Mouse (Mus musculus) neural tube, embryonic 11.5 days (tissue): ENCODE results near the gene Trabd. TPM values are rescaled to one million over a fixed set of nuclear protein-coding genes. Genes with fewer than 3 reads are reported as not detected.
A peak's percentile ranks its signal among the peaks of the same experiment; 100 is the strongest.

Experiments
- ATAC-seq: fragments of 200-750 bp; cut with Nextera tagmentation; 2 replicates; pipeline ENCODE4 v1.8.0; 2017; ENCODE audit warnings: moderate number of reproducible peaks, mild to moderate bottlenecking, moderate TSS enrichment, moderate library complexity; ENCODE audit not compliant: insufficient read depth, low FRiP score, low TSS enrichment
- DNase-seq: peaks from one replicate; pipeline ENCODE4 v3.0.0-alpha.2; 2015; ENCODE audit warnings: low spot score
- H3K27ac ChIP-seq: fragments of 300-500 bp; sonication (generic); 2 replicates; pipeline ENCODE4 v1.5.1; 2014; ENCODE audit warnings: low read depth, mild to moderate bottlenecking, low read length
- H3K27me3 ChIP-seq: fragments of 300-500 bp; sonication (generic); 2 replicates; pipeline ENCODE4 v1.6.1; 2014; ENCODE audit warnings: mild to moderate bottlenecking, low read length, mixed read lengths; ENCODE audit not compliant: control insufficient read depth, insufficient read depth
- H3K36me3 ChIP-seq: fragments of 300-500 bp; sonication (generic); 2 replicates; pipeline ENCODE4 v1.6.1; 2014; ENCODE audit warnings: mild to moderate bottlenecking, low read length, moderate library complexity, mixed read lengths; ENCODE audit not compliant: control insufficient read depth, insufficient read depth
- H3K4me1 ChIP-seq: fragments of 300-500 bp; sonication (generic); 2 replicates; pipeline ENCODE4 v1.6.1; 2014; ENCODE audit warnings: low read length, mixed read lengths; ENCODE audit not compliant: control insufficient read depth, insufficient read depth
- H3K4me2 ChIP-seq: fragments of 300-500 bp; sonication (generic); 2 replicates; pipeline ENCODE4 v1.6.1; 2014; ENCODE audit warnings: low read depth, mild to moderate bottlenecking, moderate library complexity
- H3K4me3 ChIP-seq: fragments of 300-500 bp; sonication (generic); 2 replicates; pipeline ENCODE4 v1.5.1; 2014; ENCODE audit warnings: low read depth, low read length
- H3K9ac ChIP-seq: fragments of 300-500 bp; sonication (generic); 2 replicates; pipeline ENCODE4 v1.6.1; 2014; ENCODE audit warnings: mild to moderate bottlenecking, low read length
- H3K9me3 ChIP-seq: fragments of 300-500 bp; sonication (generic); 2 replicates; pipeline ENCODE4 v1.6.1; 2016; ENCODE audit warnings: low read length; ENCODE audit not compliant: control insufficient read depth
- WGBS: fragments of 180-500 bp; shearing (Covaris S2); extraction: QIAGEN DNeasy Blood & Tissue Kit; methylation state at CpG from one replicate; pipeline ENCODE4 v1.1.7; 2014; 5-methylcytosine and 5-hydroxymethylcytosine counted together
- polyA plus RNA-seq: library from polyadenylated mRNA; unstranded; fragments of >200 nt; fragmentation: Nextera tagmentation; extraction: Ambion mirVana; gene quantifications from 2 replicates; pipeline ENCODE4 v1.2.1, GENCODE M21; 2014

Gene Trabd
- polyA plus RNA-seq, result 48.7 and 53.3 TPM in 2 replicates

DNA sequence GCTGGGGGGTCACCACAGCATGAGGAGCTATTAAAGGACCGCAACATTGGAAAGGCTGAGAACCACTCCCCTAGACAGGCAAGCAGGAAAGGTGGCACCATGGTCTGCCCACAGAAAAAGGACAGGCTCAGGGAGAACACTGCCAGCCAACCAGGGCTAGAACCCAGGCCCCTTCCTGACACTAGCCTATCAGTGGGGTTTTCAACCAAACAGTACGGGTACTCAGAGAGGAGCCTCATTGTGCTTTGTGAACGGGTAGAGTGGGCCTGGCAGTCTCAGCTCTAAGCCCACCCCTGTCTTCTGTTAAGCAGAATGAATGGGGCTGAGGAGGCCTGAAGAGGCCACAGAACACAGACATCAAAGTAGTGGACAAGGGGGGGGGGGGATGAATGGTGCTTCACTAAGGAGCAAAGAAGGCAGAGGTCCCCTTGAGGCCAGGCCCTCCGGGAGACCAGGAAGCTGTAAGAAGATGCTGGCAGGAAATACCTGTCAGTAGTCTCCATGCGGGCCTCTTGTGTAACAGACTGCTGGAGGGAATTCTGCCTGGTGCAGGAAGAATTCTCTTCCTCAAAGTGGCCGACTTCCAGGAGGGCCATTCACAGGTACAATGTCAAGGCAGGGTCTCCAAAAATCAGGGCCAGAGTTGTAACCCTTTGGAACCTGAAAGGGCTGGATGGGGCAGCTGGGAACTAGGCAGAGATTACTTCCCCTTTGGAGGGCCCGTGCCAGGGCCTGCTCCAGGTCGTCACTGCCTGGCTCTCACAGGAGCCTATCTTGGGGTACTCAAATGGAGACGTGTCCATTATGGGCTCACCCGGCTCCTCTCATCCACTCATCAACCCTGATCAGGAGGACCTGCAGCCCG is at the start of gene Trabd:
Gene Trabd, plus strand, starts transcription at position 512 of the 865 bp plus-strand sequence.
- Histone ChIP-seq H3K36me3 (no peaks in the 10 kb centered on the region), H3K4me2 (peak within 1 kb of the TSS; percentile 92), H3K4me1 (peaks cover 23% of the 10 kb centered on the region), H3K9ac (peak within 1 kb of the TSS; percentile 86), H3K27ac (peak within 1 kb of the TSS; percentile 82), H3K4me3 (peak within 1 kb of the TSS; percentile 88), H3K9me3 (no peaks in the 10 kb centered on the region), H3K27me3 (no peaks in the 10 kb centered on the region)
- 32% methylated on average over 11 of the region's 11 CpGs for WGBS
- DNase-seq (no peak), ATAC-seq (no peak; the same call in 1 of the 2 replicates)

DNA sequence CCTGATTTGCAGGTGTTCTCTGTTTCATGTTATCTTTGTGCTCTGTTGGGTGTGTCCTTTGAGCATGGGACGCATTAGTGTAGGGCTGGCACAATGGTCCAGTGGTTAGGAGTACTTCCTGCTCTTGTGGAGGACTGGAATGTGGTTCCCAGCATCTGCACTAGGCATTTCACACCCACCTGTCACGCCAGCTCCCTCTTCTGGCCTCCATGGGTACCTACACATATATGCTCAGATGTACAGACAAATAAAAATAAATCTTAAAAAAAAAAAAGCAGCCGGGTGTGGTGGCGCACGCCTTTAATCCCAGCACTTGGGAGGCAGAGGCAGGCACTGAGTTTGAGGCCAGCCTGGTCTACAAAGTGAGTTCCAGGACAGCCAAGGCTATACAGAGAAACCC is 30.5 kb upstream of the Trabd start:
- ATAC-seq (no peak), DNase-seq (no peak)
- no peaks in the 10 kb centered on the region for H3K36me3 ChIP-seq
- no peaks in the 10 kb centered on the region for H3K4me1 ChIP-seq
- no peak overlapping the region for H3K4me3 ChIP-seq
- no peak overlapping the region for H3K9ac ChIP-seq
- H3K27me3 ChIP-seq, result no peaks in the 10 kb centered on the region
- no peaks in the 10 kb centered on the region for H3K9me3 ChIP-seq
- H3K4me2 ChIP-seq, result no peak overlapping the region
- H3K27ac ChIP-seq, result no peak overlapping the region
- WGBS, result 80% methylated on average over 5 of the region's 5 CpGs

DNA sequence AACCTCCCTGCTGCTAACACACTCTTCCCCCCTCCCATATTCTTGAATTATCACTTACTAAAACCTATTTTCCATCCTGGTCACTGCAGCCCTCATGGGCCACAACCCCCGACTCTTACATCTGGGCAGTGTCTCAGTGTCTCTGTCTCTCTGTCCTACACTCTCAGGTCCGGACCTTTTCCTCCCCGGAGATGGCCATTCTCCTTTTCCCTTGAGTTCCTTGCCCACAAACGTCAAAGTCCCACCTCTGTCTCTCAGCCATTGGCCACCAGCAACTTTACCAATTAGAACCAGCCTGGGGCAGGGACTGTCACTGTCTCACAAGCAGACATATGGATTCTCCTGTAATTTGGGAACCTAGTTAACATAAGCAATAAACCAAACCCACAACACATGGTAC is 28.6 kb upstream of the Trabd start:
- no peaks in the 10 kb centered on the region for H3K4me1 ChIP-seq
- H3K9ac ChIP-seq, result no peak overlapping the region
- H3K4me2 ChIP-seq, result no peak overlapping the region
- WGBS, result 81% methylated on average over 4 of the region's 4 CpGs
- H3K36me3 ChIP-seq, result no peaks in the 10 kb centered on the region
- DNase-seq (no peak), ATAC-seq (no peak)
- H3K9me3 ChIP-seq, result no peaks in the 10 kb centered on the region
- no peak overlapping the region for H3K27ac ChIP-seq
- no peak overlapping the region for H3K4me3 ChIP-seq
- H3K27me3 ChIP-seq, result no peaks in the 10 kb centered on the region

DNA sequence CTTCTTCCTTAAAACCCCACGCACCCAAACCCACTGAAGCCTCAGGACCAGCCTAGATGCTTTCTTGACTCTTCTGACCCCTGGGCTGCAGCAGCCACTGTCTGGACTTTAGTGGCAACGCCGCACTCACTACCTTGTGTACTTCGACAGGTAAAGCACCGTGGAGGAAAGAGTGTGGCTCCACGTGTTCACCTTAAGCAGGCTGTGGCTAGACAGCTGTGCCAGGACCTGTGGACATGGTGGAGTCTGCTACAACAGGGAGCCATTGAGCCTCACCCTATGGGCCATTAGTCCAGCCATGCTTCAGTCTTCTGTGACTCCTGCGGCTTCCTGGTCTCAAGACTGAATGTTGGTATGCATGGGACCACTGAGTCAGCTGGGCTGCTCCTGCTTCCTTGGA is 20.3 kb upstream of the Trabd start:
- Histone ChIP-seq H3K4me3 (no peak overlapping the region), H3K27me3 (peaks cover 10% of the 10 kb centered on the region), H3K9ac (no peak overlapping the region), H3K36me3 (no peaks in the 10 kb centered on the region), H3K4me2 (no peak overlapping the region), H3K27ac (no peak overlapping the region), H3K4me1 (no peaks in the 10 kb centered on the region; the same call in 1 of the 2 replicates), H3K9me3 (no peaks in the 10 kb centered on the region)
- ATAC-seq (no peak), DNase-seq (no peak)
- WGBS, result 89% methylated on average over 7 of the region's 7 CpGs

DNA sequence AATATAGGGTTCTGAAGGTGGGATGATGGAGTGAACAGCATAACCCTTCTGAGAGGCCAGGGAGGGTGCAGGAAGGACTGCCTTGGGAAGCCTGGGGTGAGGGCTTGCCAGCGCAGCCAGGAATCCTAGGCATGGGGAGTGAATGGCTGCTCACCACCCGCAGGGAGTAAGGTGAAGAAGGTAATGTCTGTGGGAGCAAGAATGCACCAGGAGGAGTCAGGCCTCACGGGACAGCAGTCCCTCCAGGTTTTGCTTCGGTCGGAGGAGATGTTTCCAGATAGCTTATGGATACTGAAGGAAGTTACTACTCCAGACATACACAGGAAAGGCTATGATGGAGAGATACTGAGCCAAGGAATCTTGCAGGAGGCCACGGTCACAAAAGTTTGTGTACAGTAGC is 16.2 kb upstream of the Trabd start:
- 32% methylated on average over 6 of the region's 6 CpGs for WGBS
- Histone ChIP-seq H3K9ac (peak overlapping the region; percentile 74; the same call in 1 of the 2 replicates), H3K4me2 (peak overlapping the region; percentile 86; the same call in 1 of the 2 replicates), H3K4me3 (peak overlapping the region; percentile 77), H3K27me3 (peaks cover 18% of the 10 kb centered on the region), H3K4me1 (no peaks in the 10 kb centered on the region; the same call in 1 of the 2 replicates), H3K27ac (no peak overlapping the region), H3K36me3 (no peaks in the 10 kb centered on the region), H3K9me3 (no peaks in the 10 kb centered on the region)
- ATAC-seq (no peak), DNase-seq (no peak)

- WGBS, result under 1% methylated on average over 41 of the region's 57 CpGs
- DNase-seq (peak; percentile 43), ATAC-seq (no peak)
- Histone ChIP-seq H3K9me3 (no peaks in the 10 kb centered on the region), H3K27me3 (peaks cover 18% of the 10 kb centered on the region), H3K4me3 (peak within 1 kb of the TSS; percentile 77), H3K9ac (peak within 1 kb of the TSS; percentile 74), H3K4me2 (peak within 1 kb of the TSS; percentile 86), H3K36me3 (no peaks in the 10 kb centered on the region), H3K4me1 (no peaks in the 10 kb centered on the region; the same call in 1 of the 2 replicates), H3K27ac (no peak within 1 kb of the TSS)
These were observed 15.6 kb upstream of the Trabd start, which contains the start of gene Panx2 for GRCm38 (mm10) chr15:89059161-89059931. Gene Panx2 (plus strand): TSS chr15:89059734.

- Histone ChIP-seq H3K27ac (no peak overlapping the region), H3K9me3 (no peaks in the 10 kb centered on the region), H3K36me3 (no peaks in the 10 kb centered on the region), H3K4me3 (peak overlapping the region; percentile 77), H3K4me2 (peak overlapping the region; percentile 86), H3K4me1 (no peaks in the 10 kb centered on the region; the same call in 1 of the 2 replicates), H3K9ac (peak overlapping the region; percentile 74), H3K27me3 (peaks cover 18% of the 10 kb centered on the region)
- ATAC-seq, result peak; percentile 50; the same call in 1 of the 2 replicates
- 3% methylated on average over 26 of the region's 48 CpGs for WGBS
- peak; percentile 51 for DNase-seq
These were observed 14.8 kb upstream of the Trabd start for GRCm38 (mm10) chr15:89060032-89060681.

DNA sequence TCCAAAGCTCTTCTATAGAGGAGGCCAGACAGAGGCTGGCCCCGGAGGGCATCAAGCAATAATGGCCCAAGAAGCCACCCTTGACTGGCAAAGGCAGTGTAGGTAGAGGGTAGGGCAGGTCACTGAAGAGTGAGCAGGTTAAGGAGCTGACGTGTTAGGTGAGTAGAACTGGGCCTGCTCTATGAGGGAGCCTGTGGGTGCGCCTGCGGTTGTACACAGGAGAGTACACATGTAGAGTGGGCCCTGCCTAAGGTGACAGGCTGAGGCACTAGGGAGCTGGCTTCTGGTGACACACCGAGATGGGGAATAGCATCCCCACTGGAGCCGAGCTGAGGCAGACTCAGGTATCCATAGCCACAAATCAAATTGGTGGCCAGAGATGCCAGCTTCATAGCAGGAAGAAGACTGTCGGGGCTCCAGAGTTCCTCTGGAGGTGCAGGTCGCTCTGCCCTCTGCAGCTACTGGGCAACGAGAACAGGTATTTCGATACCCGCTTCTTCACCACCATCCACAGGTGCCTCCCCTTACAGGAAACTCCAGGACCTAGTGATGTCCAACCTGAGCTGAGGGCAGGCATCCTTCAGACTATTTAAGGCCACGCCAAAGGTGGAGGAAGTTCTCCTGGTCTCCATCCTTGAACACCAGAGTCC is 14.0 kb upstream of the Trabd start:
- H3K4me3 ChIP-seq, result no peak overlapping the region
- no peaks in the 10 kb centered on the region for H3K36me3 ChIP-seq
- peak overlapping the region; percentile 86; the same call in 1 of the 2 replicates for H3K4me2 ChIP-seq
- no peak for ATAC-seq
- no peaks in the 10 kb centered on the region; the same call in 1 of the 2 replicates for H3K4me1 ChIP-seq
- no peak overlapping the region for H3K9ac ChIP-seq
- H3K9me3 ChIP-seq, result no peaks in the 10 kb centered on the region
- peaks cover 18% of the 10 kb centered on the region for H3K27me3 ChIP-seq
- no peak for DNase-seq
- H3K27ac ChIP-seq, result no peak overlapping the region
- 84% methylated on average over 12 of the region's 12 CpGs for WGBS
